Mouse (Mus musculus) intestine, postnatal 0 days (tissue): ENCODE results near the gene Itgb2l. TPM values are rescaled to one million over a fixed set of nuclear protein-coding genes. Genes with fewer than 3 reads are reported as not detected.

Experiments used
- ATAC-seq: fragments of 200-750 bp; cut with Nextera tagmentation; 2 replicates; pipeline ENCODE4 v1.8.0; 2017; ENCODE audit warnings: mild to moderate bottlenecking, moderate TSS enrichment, moderate library complexity
- H3K27ac ChIP-seq: fragments of 300-500 bp; sonication (generic); 2 replicates; pipeline ENCODE4 v1.5.1; 2014; ENCODE audit warnings: mild to moderate bottlenecking, low read depth, low read length, moderate library complexity
- H3K27me3 ChIP-seq: fragments of 300-500 bp; sonication (generic); replicated peaks from 2 replicates; pipeline ENCODE4 v1.6.1; 2014; ENCODE audit warnings: low read length, mixed read lengths; ENCODE audit not compliant: control insufficient read depth, insufficient read depth
- H3K36me3 ChIP-seq: fragments of 300-500 bp; sonication (generic); 2 replicates; pipeline ENCODE4 v1.6.1; 2014; ENCODE audit warnings: mild to moderate bottlenecking, moderate library complexity; ENCODE audit not compliant: control insufficient read depth, insufficient read depth
- H3K4me1 ChIP-seq: fragments of 300-500 bp; sonication (generic); replicated peaks from 2 replicates; pipeline ENCODE4 v1.6.1; 2014; ENCODE audit warnings: antibody characterized with exemption, low read length, mixed read lengths; ENCODE audit not compliant: control insufficient read depth, insufficient read depth
- H3K4me2 ChIP-seq: fragments of 300-500 bp; sonication (generic); replicated peaks from 2 replicates; pipeline ENCODE4 v1.6.1; 2014; ENCODE audit warnings: low read depth, mild to moderate bottlenecking, moderate library complexity
- H3K4me3 ChIP-seq: fragments of 300-500 bp; sonication (generic); 2 replicates; pipeline ENCODE4 v1.5.1; 2014; ENCODE audit warnings: low read depth, low read length
- H3K9ac ChIP-seq: fragments of 300-500 bp; sonication (generic); 2 replicates; pipeline ENCODE4 v1.6.1; 2014; ENCODE audit warnings: mild to moderate bottlenecking, low read depth, low read length
- H3K9me3 ChIP-seq: fragments of 300-500 bp; sonication (generic); 2 replicates; pipeline ENCODE4 v1.6.1; 2016; ENCODE audit warnings: mixed run types; ENCODE audit not compliant: control insufficient read depth
- CTCF ChIP-seq: sonication (generic); IDR thresholded peaks from 2 replicates; pipeline ENCODE4 v1.5.1; 2016; ENCODE audit warnings: low read depth, mild to moderate bottlenecking, control low read depth, antibody characterized with exemption, moderate library complexity
- WGBS: fragments of 180-500 bp; shearing (Covaris S2); extraction: QIAGEN DNeasy Blood & Tissue Kit; methylation state at CpG from one replicate; pipeline ENCODE4 v1.1.7; 2014; 5-methylcytosine and 5-hydroxymethylcytosine counted together
- polyA plus RNA-seq: library from polyadenylated mRNA; unstranded; fragments of >200 nt; fragmentation: Nextera tagmentation; extraction: Ambion mirVana; gene quantifications from 2 replicates; pipeline ENCODE4 v1.2.1, GENCODE M21; 2015

Gene Itgb2l
- polyA plus RNA-seq, 1 experiment from 2014 or later, result 0.44 TPM

- ATAC-seq, result no peak
- no peak overlapping the region for H3K27ac ChIP-seq
- H3K9me3 ChIP-seq, result no peaks in the 10 kb centered on the region
- 82% methylated on average over 5 of the region's 5 CpGs for WGBS
- no peak overlapping the region for H3K9ac ChIP-seq
- H3K4me1 ChIP-seq, result no peaks in the 10 kb centered on the region
- H3K4me3 ChIP-seq, result no peak overlapping the region
- TF ChIP-seq CTCF, result no peak
- no peaks in the 10 kb centered on the region for H3K36me3 ChIP-seq
- no peak overlapping the region for H3K4me2 ChIP-seq
- H3K27me3 ChIP-seq, result no peaks in the 10 kb centered on the region
Observed at GRCm38 (mm10) chr16:96438946-96439345, 4.5 kb downstream of the Itgb2l start.

GRCm38 (mm10) chr16:96434024-96434785 lies 9.2 kb downstream of the Itgb2l start:
- Histone ChIP-seq H3K4me2 (no peak overlapping the region), H3K36me3 (no peaks in the 10 kb centered on the region), H3K9ac (no peak overlapping the region), H3K4me1 (no peaks in the 10 kb centered on the region), H3K27me3 (no peaks in the 10 kb centered on the region), H3K4me3 (no peak overlapping the region), H3K27ac (no peak overlapping the region; the same call in 1 of the 2 replicates), H3K9me3 (no peaks in the 10 kb centered on the region)
- ATAC-seq, result peak; percentile 61
- 71% methylated on average over 3 of the region's 3 CpGs for WGBS
- no peak for TF ChIP-seq CTCF

GRCm38 (mm10) chr16:96433266-96433665 lies 10.2 kb downstream of the Itgb2l start:
- no peak overlapping the region for H3K4me3 ChIP-seq
- H3K4me1 ChIP-seq, result no peaks in the 10 kb centered on the region
- TF ChIP-seq CTCF, result no peak
- no peak for ATAC-seq
- H3K9me3 ChIP-seq, result no peaks in the 10 kb centered on the region
- H3K36me3 ChIP-seq, result no peaks in the 10 kb centered on the region
- 85% methylated on average over 10 of the region's 10 CpGs for WGBS
- no peak overlapping the region for H3K27ac ChIP-seq
- no peak overlapping the region for H3K9ac ChIP-seq
- no peaks in the 10 kb centered on the region for H3K27me3 ChIP-seq
- no peak overlapping the region for H3K4me2 ChIP-seq

GRCm38 (mm10) chr16:96429046-96429445 lies 14.4 kb downstream of the Itgb2l start:
- Histone ChIP-seq H3K4me3 (no peak overlapping the region), H3K36me3 (peaks cover 7% of the 10 kb centered on the region), H3K4me1 (no peaks in the 10 kb centered on the region), H3K9ac (no peak overlapping the region), H3K9me3 (no peaks in the 10 kb centered on the region), H3K27ac (no peak overlapping the region), H3K4me2 (no peak overlapping the region), H3K27me3 (no peaks in the 10 kb centered on the region)
- no peak for TF ChIP-seq CTCF
- no peak for ATAC-seq
- WGBS, result 52% methylated on average over 3 of the region's 3 CpGs

- ATAC-seq, result no peak
- Histone ChIP-seq H3K36me3 (peaks cover 7% of the 10 kb centered on the region), H3K4me1 (no peaks in the 10 kb centered on the region), H3K4me3 (no peak overlapping the region), H3K27me3 (no peaks in the 10 kb centered on the region), H3K9ac (no peak overlapping the region), H3K27ac (no peak overlapping the region), H3K9me3 (no peaks in the 10 kb centered on the region), H3K4me2 (no peak overlapping the region)
- 83% methylated on average over 7 of the region's 7 CpGs for WGBS
- no peak for TF ChIP-seq CTCF
Observed at GRCm38 (mm10) chr16:96426671-96427070, 16.7 kb downstream of the Itgb2l start.

GRCm38 (mm10) chr16:96425044-96425443 lies 18.4 kb downstream of the Itgb2l start:
- Histone ChIP-seq H3K27ac (no peak overlapping the region), H3K4me2 (no peak overlapping the region), H3K9me3 (no peaks in the 10 kb centered on the region), H3K4me1 (no peaks in the 10 kb centered on the region), H3K9ac (no peak overlapping the region), H3K27me3 (no peaks in the 10 kb centered on the region), H3K4me3 (no peak overlapping the region), H3K36me3 (peaks cover 11% of the 10 kb centered on the region)
- 94% methylated on average over 2 of the region's 2 CpGs for WGBS
- ATAC-seq, result no peak
- no peak for TF ChIP-seq CTCF

GRCm38 (mm10) chr16:96408064-96408465 lies 35.4 kb downstream of the Itgb2l start:
- H3K4me3 ChIP-seq, result no peak overlapping the region
- no peak overlapping the region for H3K27ac ChIP-seq
- no peak overlapping the region for H3K9ac ChIP-seq
- H3K27me3 ChIP-seq, result no peaks in the 10 kb centered on the region
- H3K36me3 ChIP-seq, result peaks cover 9% of the 10 kb centered on the region; the same call in 1 of the 2 replicates
- H3K4me2 ChIP-seq, result no peak overlapping the region
- H3K4me1 ChIP-seq, result no peaks in the 10 kb centered on the region
- H3K9me3 ChIP-seq, result no peaks in the 10 kb centered on the region
- no peak for ATAC-seq
- no peak for TF ChIP-seq CTCF
- WGBS, result 30% methylated on average over 4 of the region's 4 CpGs
